Mouse (Mus musculus): Measurements from ENCODE around the gene Bzw1. TPM values are rescaled to one million over a fixed set of nuclear protein-coding genes. Genes with fewer than 3 reads are reported as not detected.
"Not testable (repeated sequence)": the region's sequence is repeated elsewhere in the genome, so short reads cannot be mapped to it uniquely, and the experiment has no call there.

Bzw1 gene
- polyA plus RNA-seq, 1 experiment = 99.2 TPM

DNA sequence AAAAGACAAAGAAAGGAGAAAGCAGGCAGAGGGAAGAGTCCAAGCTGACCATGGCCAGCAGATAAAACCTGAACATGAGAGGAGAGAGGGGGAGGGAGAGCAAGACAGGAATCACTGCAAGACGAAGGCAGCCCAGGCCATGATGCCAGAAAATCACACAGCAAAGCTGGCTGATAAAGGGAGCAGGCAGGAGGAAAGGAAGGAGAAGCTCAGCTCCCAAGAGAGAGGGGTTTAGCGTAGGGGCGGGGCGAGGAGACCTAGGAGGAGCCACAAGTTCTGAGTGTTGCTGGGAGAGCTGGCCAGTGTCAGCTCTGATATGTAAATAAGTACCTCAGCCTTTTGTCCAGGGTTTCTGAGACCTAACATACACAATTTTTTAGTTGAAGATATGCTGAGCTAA is 30.4 kb upstream of the Bzw1 start:
- Histone ChIP-seq H3K4me3 (ENCODE audit: control insufficient read depth, low read depth, low read length) (no peak overlapping the region), H3K27me3 (ENCODE audit: control insufficient read depth, insufficient read depth, low read length) (no peaks in the 10 kb centered on the region), H3K4me1 (ENCODE audit: control insufficient read depth, insufficient read depth, low read length) (no peaks in the 10 kb centered on the region), H3K27ac (ENCODE audit: control insufficient read depth, insufficient read depth, low read depth, low read length) (no peak overlapping the region), H3K36me3 (ENCODE audit: control insufficient read depth, insufficient read depth, low read length) (no peaks in the 10 kb centered on the region)
- TF ChIP-seq CTCF (IDR thresholded peaks at IDR 0.05; ENCODE audit: control insufficient read depth, insufficient read depth, insufficient replicate concordance, low read depth, low read length) = no peak
- no peak for TF ChIP-seq POLR2A (IDR thresholded peaks at IDR 0.05; ENCODE audit: control insufficient read depth, low read depth, low read length)

DNA sequence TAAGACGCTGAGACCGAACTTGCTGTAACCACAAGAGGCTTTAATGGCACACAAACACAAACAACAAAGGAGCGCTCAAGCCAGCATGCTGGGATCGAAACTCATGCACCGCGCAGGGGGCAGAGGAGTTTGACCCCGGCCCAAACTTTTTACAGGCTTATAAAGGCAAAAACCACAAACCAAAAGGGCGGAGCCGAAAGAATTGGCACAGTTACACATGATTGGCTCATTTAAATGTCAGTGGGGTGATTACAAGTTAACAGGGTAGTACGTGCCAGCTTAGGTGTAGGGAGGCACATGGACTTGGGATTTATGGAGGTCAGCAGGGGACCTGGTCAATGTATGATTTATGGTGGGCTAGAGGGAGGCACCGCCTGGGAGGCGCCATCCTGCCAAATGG is 28.1 kb upstream of the Bzw1 start:
- no peak overlapping the region for H3K4me3 ChIP-seq (ENCODE audit: control insufficient read depth, low read depth, low read length)
- TF ChIP-seq POLR2A (IDR thresholded peaks at IDR 0.05; ENCODE audit: control insufficient read depth, low read depth, low read length) = no peak
- TF ChIP-seq CTCF (IDR thresholded peaks at IDR 0.05; ENCODE audit: control insufficient read depth, insufficient read depth, insufficient replicate concordance, low read depth, low read length) = no peak
- H3K27ac ChIP-seq (ENCODE audit: control insufficient read depth, insufficient read depth, low read depth, low read length) = no peak overlapping the region
- no peaks in the 10 kb centered on the region for H3K36me3 ChIP-seq (ENCODE audit: control insufficient read depth, insufficient read depth, low read length)
- no peaks in the 10 kb centered on the region for H3K27me3 ChIP-seq (ENCODE audit: control insufficient read depth, insufficient read depth, low read length)
- no peaks in the 10 kb centered on the region for H3K4me1 ChIP-seq (ENCODE audit: control insufficient read depth, insufficient read depth, low read length)

DNA sequence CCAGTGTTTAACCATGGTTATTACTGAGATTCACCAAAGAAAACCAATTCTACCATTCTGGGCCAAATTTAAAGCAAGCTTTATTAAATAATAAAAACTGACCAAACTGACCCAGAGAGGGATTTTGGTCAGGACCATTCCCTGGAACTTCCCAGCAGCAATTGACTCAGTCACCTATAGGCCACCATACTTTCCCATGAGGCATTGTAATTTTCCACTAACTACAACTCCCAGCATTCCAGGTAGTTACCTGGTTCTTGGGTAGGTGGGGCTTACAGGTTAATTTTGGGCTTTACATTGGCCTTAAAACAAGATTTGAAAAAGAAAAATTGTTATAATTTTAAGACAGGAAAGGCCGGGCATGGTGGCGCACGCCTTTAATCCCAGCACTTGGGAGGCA is 26.9 kb upstream of the Bzw1 start:
- no peaks in the 10 kb centered on the region for H3K4me1 ChIP-seq (ENCODE audit: control insufficient read depth, insufficient read depth, low read length)
- no peaks in the 10 kb centered on the region for H3K36me3 ChIP-seq (ENCODE audit: control insufficient read depth, insufficient read depth, low read length)
- H3K27ac ChIP-seq (ENCODE audit: control insufficient read depth, insufficient read depth, low read depth, low read length) = no peak overlapping the region
- TF ChIP-seq POLR2A (IDR thresholded peaks at IDR 0.05; ENCODE audit: control insufficient read depth, low read depth, low read length) = no peak
- no peak for TF ChIP-seq CTCF (IDR thresholded peaks at IDR 0.05; ENCODE audit: control insufficient read depth, insufficient read depth, insufficient replicate concordance, low read depth, low read length)
- H3K27me3 ChIP-seq (ENCODE audit: control insufficient read depth, insufficient read depth, low read length) = no peaks in the 10 kb centered on the region
- no peak overlapping the region for H3K4me3 ChIP-seq (ENCODE audit: control insufficient read depth, low read depth, low read length)

DNA sequence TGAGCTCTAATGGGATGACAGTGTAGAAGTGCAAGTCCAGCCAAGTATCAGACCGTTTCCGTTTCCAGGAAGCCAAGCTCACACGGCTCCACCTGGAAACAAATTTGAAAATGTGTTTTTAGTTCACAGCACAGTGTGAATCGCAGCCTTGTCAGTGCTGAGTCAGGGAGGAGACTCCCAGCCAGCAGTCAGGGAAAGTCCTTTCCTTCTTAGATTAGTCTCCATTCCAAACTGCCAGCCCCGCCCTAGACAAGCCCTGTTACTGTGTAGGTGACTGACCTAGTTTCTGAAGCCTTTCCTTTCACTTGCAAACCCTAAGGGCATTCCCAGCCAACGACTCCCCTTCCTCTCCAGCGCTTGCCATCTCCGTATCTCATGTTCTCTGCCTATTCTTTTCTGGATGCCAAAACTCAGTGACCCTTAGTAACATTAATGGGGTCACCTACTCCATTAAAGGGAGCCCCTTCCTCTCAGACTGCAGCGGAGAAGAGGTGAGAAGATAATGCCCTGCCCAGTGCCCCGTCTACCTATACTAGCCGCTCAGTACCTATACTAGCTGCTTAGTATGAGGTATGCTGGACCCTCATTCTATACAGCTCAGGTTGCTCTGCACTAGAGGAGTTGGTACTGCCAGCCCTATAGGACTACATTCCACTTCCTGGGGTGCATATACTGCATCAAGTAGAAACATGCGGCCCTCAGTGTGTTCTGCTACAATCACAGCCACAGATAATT is 25.8 kb upstream of the Bzw1 start:
- no peaks in the 10 kb centered on the region for H3K36me3 ChIP-seq (ENCODE audit: control insufficient read depth, insufficient read depth, low read length)
- no peaks in the 10 kb centered on the region for H3K4me1 ChIP-seq (ENCODE audit: control insufficient read depth, insufficient read depth, low read length)
- no peak overlapping the region for H3K27ac ChIP-seq (ENCODE audit: control insufficient read depth, insufficient read depth, low read depth, low read length)
- H3K27me3 ChIP-seq (ENCODE audit: control insufficient read depth, insufficient read depth, low read length) = no peaks in the 10 kb centered on the region
- TF ChIP-seq POLR2A (IDR thresholded peaks at IDR 0.05; ENCODE audit: control insufficient read depth, low read depth, low read length) (no peak), CTCF (IDR thresholded peaks at IDR 0.05; ENCODE audit: control insufficient read depth, insufficient read depth, insufficient replicate concordance, low read depth, low read length) (no peak)
- H3K4me3 ChIP-seq (ENCODE audit: control insufficient read depth, low read depth, low read length) = no peak overlapping the region; the same call in 1 of the 2 replicates

DNA sequence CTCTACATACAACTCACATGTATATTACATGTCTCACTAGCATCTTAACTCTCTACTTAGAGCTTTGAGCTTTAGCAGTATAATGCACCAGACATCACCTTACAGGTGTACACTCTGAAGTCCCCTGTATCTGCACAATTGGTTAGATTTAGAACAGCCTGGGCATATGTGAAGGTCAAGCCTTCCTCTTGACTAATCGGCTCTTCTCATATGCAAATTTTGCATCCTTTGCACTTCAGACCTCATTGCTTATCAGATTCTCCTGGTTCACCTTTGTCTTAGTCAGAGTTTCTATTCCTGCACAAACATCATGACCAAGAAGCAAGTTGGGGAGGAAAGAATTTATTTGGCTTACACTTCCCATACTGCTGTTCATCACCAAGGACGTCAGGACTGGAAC is 23.0 kb upstream of the Bzw1 start:
- Histone ChIP-seq H3K4me1 (ENCODE audit: control insufficient read depth, insufficient read depth, low read length) (no peaks in the 10 kb centered on the region), H3K27me3 (ENCODE audit: control insufficient read depth, insufficient read depth, low read length) (no peaks in the 10 kb centered on the region), H3K27ac (ENCODE audit: control insufficient read depth, insufficient read depth, low read depth, low read length) (no peak overlapping the region), H3K4me3 (ENCODE audit: control insufficient read depth, low read depth, low read length) (no peak overlapping the region), H3K36me3 (ENCODE audit: control insufficient read depth, insufficient read depth, low read length) (no peaks in the 10 kb centered on the region)
- TF ChIP-seq POLR2A (IDR thresholded peaks at IDR 0.05; ENCODE audit: control insufficient read depth, low read depth, low read length) (no peak), CTCF (IDR thresholded peaks at IDR 0.05; ENCODE audit: control insufficient read depth, insufficient read depth, insufficient replicate concordance, low read depth, low read length) (no peak)

DNA sequence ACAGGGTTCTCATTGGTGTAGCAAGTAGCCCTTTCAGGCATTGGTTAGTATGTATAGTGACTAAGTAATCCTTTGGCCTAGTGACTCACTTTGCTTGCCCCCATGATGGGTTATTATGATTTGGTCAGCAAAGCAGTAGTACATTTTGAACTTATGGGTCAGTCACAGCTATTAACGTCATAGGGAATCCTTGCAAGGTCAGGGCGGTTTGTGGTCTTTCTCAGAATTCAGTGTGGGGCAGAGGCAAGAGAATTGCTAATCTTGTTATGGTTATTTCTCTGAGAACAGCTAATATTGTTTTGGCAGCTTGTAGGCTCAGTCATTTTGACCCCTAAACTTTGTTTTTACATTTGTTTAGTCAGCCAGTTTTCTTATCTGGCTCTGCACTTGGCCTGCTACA is 18.4 kb upstream of the Bzw1 start:
- H3K27me3 ChIP-seq (ENCODE audit: control insufficient read depth, insufficient read depth, low read length); H3K4me1 ChIP-seq (ENCODE audit: control insufficient read depth, insufficient read depth, low read length); H3K4me3 ChIP-seq (ENCODE audit: control insufficient read depth, low read depth, low read length); H3K27ac ChIP-seq (ENCODE audit: control insufficient read depth, insufficient read depth, low read depth, low read length); H3K36me3 ChIP-seq (ENCODE audit: control insufficient read depth, insufficient read depth, low read length): not testable (repeated sequence)

DNA sequence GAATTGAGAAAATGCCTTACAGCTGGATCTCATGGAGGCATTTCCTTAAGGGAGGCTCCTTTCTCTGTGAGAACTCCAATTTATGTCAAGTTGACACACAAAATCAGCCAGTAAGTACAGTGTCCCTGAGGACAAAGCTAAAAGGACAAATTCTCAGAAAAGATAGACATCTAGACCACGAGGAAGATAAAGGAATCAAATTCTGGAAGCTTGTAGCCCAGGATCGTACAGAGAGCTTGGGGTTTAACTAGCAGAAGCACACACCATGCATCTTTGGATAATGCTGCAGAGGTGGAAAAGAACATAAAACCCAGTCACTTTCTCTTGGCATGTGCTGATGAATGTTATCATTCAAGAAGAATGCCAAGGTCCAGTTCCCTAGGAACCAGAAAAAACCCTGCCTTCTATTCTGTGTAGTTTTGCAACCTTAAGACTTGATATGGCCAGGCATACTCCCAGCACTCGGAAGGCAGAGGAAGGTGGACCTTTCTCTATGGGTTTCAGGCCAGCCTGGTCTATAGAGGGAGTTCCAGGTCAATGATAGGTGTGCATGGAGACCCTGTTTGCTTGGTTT is 17.0 kb upstream of the Bzw1 start:
- H3K27me3 ChIP-seq (ENCODE audit: control insufficient read depth, insufficient read depth, low read length) = no peaks in the 10 kb centered on the region
- no peak for TF ChIP-seq POLR2A (IDR thresholded peaks at IDR 0.05; ENCODE audit: control insufficient read depth, low read depth, low read length)
- TF ChIP-seq CTCF (IDR thresholded peaks at IDR 0.05; ENCODE audit: control insufficient read depth, insufficient read depth, insufficient replicate concordance, low read depth, low read length) = no peak
- no peaks in the 10 kb centered on the region for H3K4me1 ChIP-seq (ENCODE audit: control insufficient read depth, insufficient read depth, low read length)
- no peak overlapping the region for H3K4me3 ChIP-seq (ENCODE audit: control insufficient read depth, low read depth, low read length)
- H3K27ac ChIP-seq (ENCODE audit: control insufficient read depth, insufficient read depth, low read depth, low read length) = 0 out of 2 replicates have a peak overlapping the region, but pooled peaks have one; percentile 4
- H3K36me3 ChIP-seq (ENCODE audit: control insufficient read depth, insufficient read depth, low read length) = no peaks in the 10 kb centered on the region
